Mouse (Mus musculus) intestine, embryonic 14.5 days (tissue): ENCODE measurements around the gene Mtfr1l. TPM values are rescaled to one million over a fixed set of nuclear protein-coding genes. Genes with fewer than 3 reads are reported as not detected.

Experiments used
- ATAC-seq: fragments of 200-750 bp; cut with Nextera tagmentation; replicated peaks from 2 replicates; pipeline ENCODE4 v1.8.0; 2017; ENCODE audit warnings: low read depth, moderate number of reproducible peaks, moderate TSS enrichment, moderate library complexity; ENCODE audit not compliant: low FRiP score, low TSS enrichment
- DNase-seq: peaks from one replicate; pipeline ENCODE4 v3.0.0-alpha.2; 2018; ENCODE audit warnings: low spot score
- H3K27ac ChIP-seq: fragments of 300-500 bp; sonication (generic); 2 replicates; pipeline ENCODE4 v1.5.1; 2014; ENCODE audit warnings: low read depth, mild to moderate bottlenecking, control low read depth
- H3K27me3 ChIP-seq: fragments of 300-500 bp; sonication (generic); replicated peaks from 2 replicates; pipeline ENCODE4 v1.6.1; 2014; ENCODE audit warnings: low read length, control low read depth; ENCODE audit not compliant: control insufficient read depth, insufficient read depth
- H3K36me3 ChIP-seq: fragments of 300-500 bp; sonication (generic); 2 replicates; pipeline ENCODE4 v1.6.1; 2014; ENCODE audit warnings: low read length, control low read depth; ENCODE audit not compliant: control insufficient read depth, insufficient read depth
- H3K4me1 ChIP-seq: fragments of 300-500 bp; sonication (generic); replicated peaks from 2 replicates; pipeline ENCODE4 v1.6.1; 2014; ENCODE audit warnings: low read length, control low read depth, mixed read lengths; ENCODE audit not compliant: control insufficient read depth, insufficient read depth
- H3K4me2 ChIP-seq: fragments of 300-500 bp; sonication (generic); 2 replicates; pipeline ENCODE4 v1.6.1; 2014; ENCODE audit warnings: low read length
- H3K4me3 ChIP-seq: fragments of 300-500 bp; sonication (generic); 2 replicates; pipeline ENCODE4 v1.5.1; 2014; ENCODE audit warnings: low read depth, low read length, control low read depth, mixed read lengths
- H3K9ac ChIP-seq: fragments of 300-500 bp; sonication (generic); 2 replicates; pipeline ENCODE4 v1.6.1; 2014; ENCODE audit warnings: mild to moderate bottlenecking, low read length
- H3K9me3 ChIP-seq: fragments of 300-500 bp; sonication (generic); 2 replicates; pipeline ENCODE4 v1.6.1; 2016; ENCODE audit warnings: low read length, control low read depth; ENCODE audit not compliant: control insufficient read depth
- WGBS: fragments of 180-500 bp; shearing (Covaris S2); extraction: QIAGEN DNeasy Blood & Tissue Kit; methylation state at CpG from one replicate; pipeline ENCODE4 v1.1.7; 2014; 5-methylcytosine and 5-hydroxymethylcytosine counted together
- polyA plus RNA-seq: library from polyadenylated mRNA; unstranded; fragments of >200 nt; fragmentation: Nextera tagmentation; extraction: Ambion mirVana; gene quantifications from 2 replicates; pipeline ENCODE4 v1.2.1, GENCODE M21; 2014

Mtfr1l gene
- polyA plus RNA-seq, 1 experiment from 2014 or later: 109 TPM

GRCm38 (mm10) chr4:134575486-134575885 is 40.3 kb upstream of the Mtfr1l start:
- peaks cover 15% of the 10 kb centered on the region for H3K4me1 ChIP-seq
- ATAC-seq: no peak
- no peak overlapping the region for H3K9ac ChIP-seq
- no peaks in the 10 kb centered on the region for H3K36me3 ChIP-seq
- no peak overlapping the region for H3K27ac ChIP-seq
- H3K4me2 ChIP-seq: no peak overlapping the region
- H3K9me3 ChIP-seq: no peaks in the 10 kb centered on the region
- no peak for DNase-seq
- no peak overlapping the region for H3K4me3 ChIP-seq
- WGBS: 48% methylated on average over 11 of the region's 11 CpGs
- H3K27me3 ChIP-seq: no peaks in the 10 kb centered on the region

GRCm38 (mm10) chr4:134572449-134573300 is 37.5 kb upstream of the Mtfr1l start:
- Histone ChIP-seq H3K9me3 (no peaks in the 10 kb centered on the region), H3K27ac (no peak overlapping the region), H3K27me3 (no peaks in the 10 kb centered on the region), H3K4me1 (0 out of 2 replicates have a peak, but pooled peaks cover under 1% of the 10 kb centered on the region), H3K9ac (no peak overlapping the region), H3K4me3 (no peak overlapping the region), H3K36me3 (no peaks in the 10 kb centered on the region), H3K4me2 (no peak overlapping the region)
- WGBS: 67% methylated on average over 24 of the region's 24 CpGs
- DNase-seq (no peak), ATAC-seq (no peak)

- Histone ChIP-seq H3K9me3 (0 out of 2 replicates have a peak, but pooled peaks cover 3% of the 10 kb centered on the region), H3K4me1 (0 out of 2 replicates have a peak, but pooled peaks cover 4% of the 10 kb centered on the region), H3K36me3 (no peaks in the 10 kb centered on the region), H3K4me3 (no peak overlapping the region), H3K9ac (no peak overlapping the region), H3K27me3 (no peaks in the 10 kb centered on the region), H3K27ac (no peak overlapping the region), H3K4me2 (no peak overlapping the region)
- WGBS: 84% methylated on average over 14 of the region's 14 CpGs
- no peak for DNase-seq
- ATAC-seq: no peak
Observed at GRCm38 (mm10) chr4:134570704-134571451, 35.7 kb upstream of the Mtfr1l start.

GRCm38 (mm10) chr4:134569831-134570230 is 34.6 kb upstream of the Mtfr1l start:
- H3K4me1 ChIP-seq: 0 out of 2 replicates have a peak, but pooled peaks cover 4% of the 10 kb centered on the region
- H3K9me3 ChIP-seq: 0 out of 2 replicates have a peak, but pooled peaks cover 3% of the 10 kb centered on the region
- no peak overlapping the region for H3K4me2 ChIP-seq
- H3K27me3 ChIP-seq: no peaks in the 10 kb centered on the region
- no peak overlapping the region for H3K27ac ChIP-seq
- DNase-seq: no peak
- no peak overlapping the region for H3K4me3 ChIP-seq
- no peak for ATAC-seq
- H3K36me3 ChIP-seq: 0 out of 2 replicates have a peak, but pooled peaks cover 2% of the 10 kb centered on the region
- no peak overlapping the region for H3K9ac ChIP-seq
- 65% methylated on average over 8 of the region's 8 CpGs for WGBS

DNA sequence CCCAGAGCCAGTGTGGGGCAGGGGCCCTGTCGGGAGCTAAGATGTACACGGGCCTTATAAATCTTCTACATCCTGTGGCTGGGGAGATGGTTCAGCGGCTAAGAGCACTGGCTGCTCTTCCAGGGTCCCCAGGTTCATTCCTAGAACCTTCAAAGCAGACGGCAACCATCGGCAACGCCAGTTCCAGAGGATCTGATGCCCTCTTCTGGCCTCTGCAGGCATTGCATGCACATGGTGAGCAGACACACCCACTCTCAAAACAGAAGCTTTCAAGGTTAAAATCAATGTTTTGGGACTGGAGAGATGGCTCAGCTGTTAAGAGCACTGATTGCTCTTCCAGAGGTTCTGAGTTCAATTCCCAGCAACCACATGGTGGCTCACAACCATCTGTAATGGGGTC is 34.0 kb upstream of the Mtfr1l start:
- H3K27ac ChIP-seq: no peak overlapping the region
- H3K4me3 ChIP-seq: no peak overlapping the region
- no peak for ATAC-seq
- H3K27me3 ChIP-seq: no peaks in the 10 kb centered on the region
- H3K9me3 ChIP-seq: 0 out of 2 replicates have a peak, but pooled peaks cover 3% of the 10 kb centered on the region
- H3K36me3 ChIP-seq: 0 out of 2 replicates have a peak, but pooled peaks cover 2% of the 10 kb centered on the region
- DNase-seq: no peak
- no peak overlapping the region for H3K9ac ChIP-seq
- WGBS: 77% methylated on average over 6 of the region's 6 CpGs
- no peak overlapping the region for H3K4me2 ChIP-seq
- H3K4me1 ChIP-seq: 0 out of 2 replicates have a peak, but pooled peaks cover 4% of the 10 kb centered on the region

- 0 out of 2 replicates have a peak, but pooled peaks cover 2% of the 10 kb centered on the region for H3K36me3 ChIP-seq
- H3K27ac ChIP-seq: no peak overlapping the region
- H3K9ac ChIP-seq: no peak overlapping the region
- H3K27me3 ChIP-seq: no peaks in the 10 kb centered on the region
- 0 out of 2 replicates have a peak, but pooled peaks cover 3% of the 10 kb centered on the region for H3K9me3 ChIP-seq
- ATAC-seq (no peak), DNase-seq (no peak)
- no peak overlapping the region for H3K4me2 ChIP-seq
- 0 out of 2 replicates have a peak, but pooled peaks cover 4% of the 10 kb centered on the region for H3K4me1 ChIP-seq
- 30% methylated on average over 19 of the region's 19 CpGs for WGBS
- no peak overlapping the region for H3K4me3 ChIP-seq
Observed at GRCm38 (mm10) chr4:134567377-134568226, 32.4 kb upstream of the Mtfr1l start.

GRCm38 (mm10) chr4:134564093-134564492 is 28.9 kb upstream of the Mtfr1l start:
- Histone ChIP-seq H3K27ac (no peak overlapping the region), H3K9me3 (0 out of 2 replicates have a peak, but pooled peaks cover 3% of the 10 kb centered on the region), H3K4me3 (no peak overlapping the region), H3K27me3 (no peaks in the 10 kb centered on the region), H3K9ac (no peak overlapping the region), H3K4me2 (no peak overlapping the region), H3K4me1 (0 out of 2 replicates have a peak, but pooled peaks cover 4% of the 10 kb centered on the region), H3K36me3 (0 out of 2 replicates have a peak, but pooled peaks cover 2% of the 10 kb centered on the region)
- 87% methylated on average over 6 of the region's 6 CpGs for WGBS
- DNase-seq (no peak), ATAC-seq (no peak)

GRCm38 (mm10) chr4:134563624-134564023 is 28.4 kb upstream of the Mtfr1l start:
- H3K4me1 ChIP-seq: peaks cover 5% of the 10 kb centered on the region
- H3K9ac ChIP-seq: no peak overlapping the region
- no peak overlapping the region for H3K4me3 ChIP-seq
- DNase-seq (no peak), ATAC-seq (no peak)
- no peaks in the 10 kb centered on the region for H3K27me3 ChIP-seq
- 83% methylated on average over 16 of the region's 16 CpGs for WGBS
- H3K36me3 ChIP-seq: 0 out of 2 replicates have a peak, but pooled peaks cover 2% of the 10 kb centered on the region
- 0 out of 2 replicates have a peak, but pooled peaks cover 3% of the 10 kb centered on the region for H3K9me3 ChIP-seq
- H3K4me2 ChIP-seq: no peak overlapping the region
- H3K27ac ChIP-seq: no peak overlapping the region
